Mouse (Mus musculus): ENCODE measurements around the gene Olfr829.
"Not testable (repeated sequence)": the region's sequence is repeated elsewhere in the genome, so short reads cannot be mapped to it uniquely, and the experiment has no call there.

The Olfr829 gene

DNA sequence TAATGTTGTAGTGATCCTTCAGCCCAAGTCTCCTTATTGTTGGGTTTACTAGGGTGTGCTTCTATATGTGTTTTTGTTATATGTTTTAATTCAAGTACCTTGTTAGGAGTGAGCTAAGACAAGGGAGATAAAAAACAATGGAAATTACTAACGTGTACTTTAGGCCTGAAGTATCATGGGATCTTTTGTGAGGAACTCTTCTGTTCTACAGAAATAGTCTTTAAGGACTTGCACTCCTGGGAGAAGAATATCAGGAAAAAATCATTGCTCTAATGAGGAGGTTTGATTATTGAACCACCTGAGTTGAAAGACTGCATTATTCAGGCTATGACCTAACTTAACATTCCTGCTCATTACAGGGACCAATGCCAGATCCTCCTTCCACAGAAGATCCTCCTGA is at the start of gene Olfr829:
TSS of gene Olfr829 (plus strand) at position 301 of the 400 bp plus-strand sequence.
- no peak for DNase-seq (ENCODE audit: low spot score)

DNA sequence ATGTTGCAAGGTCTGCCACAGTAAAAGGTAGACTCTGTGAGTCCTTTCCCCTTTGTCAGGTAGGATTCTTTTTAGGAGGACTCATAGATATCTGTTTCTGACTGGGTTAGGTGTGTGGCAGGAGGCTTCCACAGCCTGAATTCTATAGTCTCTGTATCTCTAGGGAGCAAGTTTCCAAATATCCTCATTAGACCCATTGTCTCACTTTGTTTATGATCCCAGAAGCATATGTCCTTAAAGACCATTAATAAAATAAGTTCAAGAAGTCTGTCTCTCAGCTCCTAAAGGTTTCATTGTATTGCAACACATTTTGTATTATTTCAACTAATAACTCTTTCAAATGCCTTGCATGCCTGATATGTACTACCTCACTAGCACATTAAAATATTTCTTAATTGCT is 35.3 kb upstream of the Olfr829 start, which contains the start of gene Olfr828:
TSS of gene Olfr828 (minus strand) at position 101 of the 400 bp plus-strand sequence.
- DNase-seq (ENCODE audit: low spot score) = no peak

DNA sequence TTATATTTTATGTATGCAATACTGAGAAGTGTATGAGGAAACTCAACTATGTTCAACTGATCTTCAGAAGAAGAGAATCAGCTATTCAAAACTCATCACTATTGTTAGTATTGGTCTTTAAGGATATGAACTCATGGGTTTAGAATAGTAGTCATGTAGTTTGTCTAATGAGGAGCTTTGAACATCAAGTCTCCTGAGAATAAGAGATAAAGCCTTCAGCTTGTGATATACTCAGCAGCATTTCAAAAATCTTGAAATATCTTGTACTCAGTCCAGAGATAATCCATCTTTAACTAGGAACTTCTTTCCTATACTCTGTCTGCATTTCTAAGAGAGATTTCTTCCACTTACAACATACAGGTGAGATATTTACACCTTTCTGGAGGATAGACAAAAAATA is 19.7 kb downstream of the Olfr829 start, which contains the start of gene Olfr830:
TSS of gene Olfr830 (plus strand) at position 301 of the 400 bp plus-strand sequence.
- DNase-seq (ENCODE audit: low spot score) = no peak

DNA sequence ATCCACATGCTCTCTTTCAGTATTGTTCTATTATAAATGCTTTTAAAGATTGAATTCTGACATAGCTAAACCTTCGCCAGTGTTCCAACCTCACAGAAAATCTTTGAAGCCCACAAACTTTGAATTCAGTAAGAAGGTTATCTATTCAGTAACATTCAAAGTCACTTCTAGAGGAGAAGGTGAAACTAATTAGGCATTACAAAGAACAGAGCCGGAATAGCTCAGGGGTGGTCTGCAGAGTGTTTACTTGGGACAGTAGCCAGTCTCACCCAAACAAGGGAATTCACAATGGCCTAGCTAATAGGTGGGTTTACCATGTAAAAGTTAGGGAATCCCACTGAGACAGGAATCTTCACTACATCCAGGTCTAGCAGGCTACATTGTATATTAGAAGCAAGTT is 53.0 kb downstream of the Olfr829 start:
- not testable (repeated sequence) for DNase-seq (ENCODE audit: low spot score)
